Mouse (Mus musculus): Measurements from ENCODE around the gene Mrpl23. TPM values are rescaled to one million over a fixed set of nuclear protein-coding genes. Genes with fewer than 3 reads are reported as not detected.

Mrpl23 gene
- polyA plus RNA-seq, 1 experiment from 2014 or later = 14.2 TPM

- Histone ChIP-seq H3K4me3 (ENCODE audit: low read length) (no peak overlapping the region), H3K4me1 (ENCODE audit: control insufficient read depth, insufficient read depth, low read length) (peaks cover 23% of the 10 kb centered on the region), H3K9me3 (replicated peaks; ENCODE audit: control insufficient read depth, low read length) (no peaks in the 10 kb centered on the region), H3K4me2 (ENCODE audit: low read depth, low read length) (no peak overlapping the region), H3K36me3 (ENCODE audit: control insufficient read depth, insufficient read depth) (no peaks in the 10 kb centered on the region), H3K27ac (ENCODE audit: low read length) (peak overlapping the region; percentile 77), H3K27me3 (ENCODE audit: control insufficient read depth, insufficient read depth, low read length) (no peaks in the 10 kb centered on the region), H3K9ac (ENCODE audit: low read length) (peak overlapping the region; percentile 50)
- 35% methylated on average over 12 of the region's 12 CpGs for WGBS
- no peak for ATAC-seq (replicated peaks; ENCODE audit: extremely low read depth, insufficient read depth, low FRiP score)
Observed at GRCm38 (mm10) chr7:142510021-142510777, 22.3 kb upstream of the Mrpl23 start.

GRCm38 (mm10) chr7:142514048-142514447 lies 18.4 kb upstream of the Mrpl23 start:
- H3K36me3 ChIP-seq (ENCODE audit: control insufficient read depth, insufficient read depth) = no peaks in the 10 kb centered on the region
- 77% methylated on average over 4 of the region's 4 CpGs for WGBS
- no peaks in the 10 kb centered on the region for H3K27me3 ChIP-seq (ENCODE audit: control insufficient read depth, insufficient read depth, low read length)
- H3K9ac ChIP-seq (ENCODE audit: low read length) = no peak overlapping the region
- peaks cover 28% of the 10 kb centered on the region for H3K4me1 ChIP-seq (ENCODE audit: control insufficient read depth, insufficient read depth, low read length)
- H3K9me3 ChIP-seq (replicated peaks; ENCODE audit: control insufficient read depth, low read length) = no peaks in the 10 kb centered on the region
- H3K27ac ChIP-seq (ENCODE audit: low read length) = no peak overlapping the region
- H3K4me3 ChIP-seq (ENCODE audit: low read length) = no peak overlapping the region
- H3K4me2 ChIP-seq (ENCODE audit: low read depth, low read length) = no peak overlapping the region
- no peak for ATAC-seq (replicated peaks; ENCODE audit: extremely low read depth, insufficient read depth, low FRiP score)

DNA sequence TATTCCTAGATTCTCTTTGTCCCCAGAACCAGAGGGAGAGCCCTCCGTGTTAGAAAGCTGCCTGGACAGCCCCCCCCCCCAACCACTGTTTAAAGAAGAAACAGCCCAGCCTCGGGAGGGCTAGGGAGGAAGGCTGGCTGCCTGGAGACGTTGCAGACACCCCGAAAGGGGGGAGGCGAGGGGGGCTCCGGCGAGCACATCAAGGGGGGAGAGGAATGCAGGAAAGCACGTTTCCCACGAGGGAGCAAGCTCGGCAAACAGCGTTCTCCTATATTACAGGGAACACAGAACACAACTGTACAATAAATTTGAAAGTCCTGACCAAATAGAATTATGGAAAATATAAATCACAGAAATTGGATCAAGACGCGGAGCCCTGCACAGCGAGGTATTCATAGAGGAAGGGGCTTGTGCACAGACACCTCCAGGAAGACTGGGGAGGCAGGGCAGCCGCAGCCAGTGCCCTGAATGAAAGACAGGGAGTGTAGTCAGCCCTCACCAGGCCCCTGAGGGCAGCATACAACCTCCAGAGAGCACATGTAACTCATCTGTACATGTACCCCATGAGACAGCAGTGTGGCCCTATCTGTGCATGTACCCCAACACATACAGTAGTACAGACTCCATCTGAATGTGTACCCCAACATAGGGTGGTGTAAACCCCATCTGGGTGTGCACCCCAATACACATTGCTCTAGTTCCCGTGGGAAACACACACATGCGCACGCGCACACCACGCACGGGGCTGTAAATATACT lies 16.1 kb upstream of the Mrpl23 start:
- H3K4me1 ChIP-seq (ENCODE audit: control insufficient read depth, insufficient read depth, low read length) = peaks cover 18% of the 10 kb centered on the region
- H3K4me3 ChIP-seq (ENCODE audit: low read length) = no peak overlapping the region
- WGBS = 39% methylated on average over 21 of the region's 21 CpGs
- peak; percentile 85 for ATAC-seq (replicated peaks; ENCODE audit: extremely low read depth, insufficient read depth, low FRiP score)
- no peaks in the 10 kb centered on the region for H3K36me3 ChIP-seq (ENCODE audit: control insufficient read depth, insufficient read depth)
- H3K9me3 ChIP-seq (replicated peaks; ENCODE audit: control insufficient read depth, low read length) = no peaks in the 10 kb centered on the region
- peak overlapping the region; percentile 26; the same call in 1 of the 2 replicates for H3K4me2 ChIP-seq (ENCODE audit: low read depth, low read length)
- H3K27me3 ChIP-seq (ENCODE audit: control insufficient read depth, insufficient read depth, low read length) = no peaks in the 10 kb centered on the region
- H3K27ac ChIP-seq (ENCODE audit: low read length) = peak overlapping the region; percentile 79
- peak overlapping the region; percentile 56 for H3K9ac ChIP-seq (ENCODE audit: low read length)

DNA sequence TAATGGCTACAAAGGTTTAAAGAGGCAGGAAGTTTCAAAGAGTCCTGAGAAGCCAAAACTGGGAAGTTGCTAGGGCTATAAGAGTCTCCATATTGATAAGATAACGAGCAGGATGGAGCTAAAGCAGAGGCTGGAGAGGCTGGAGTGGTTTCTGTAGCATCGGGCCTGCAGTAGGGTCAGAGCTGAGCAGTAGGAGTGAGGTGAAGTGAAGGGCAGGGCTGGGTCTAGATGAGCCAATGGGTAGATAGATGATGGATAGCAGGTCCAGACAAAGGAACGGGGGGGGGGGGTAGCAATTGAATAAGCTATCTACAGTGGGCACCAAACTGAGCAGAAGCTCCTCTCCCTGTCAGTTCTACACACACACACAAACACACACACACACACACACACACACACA lies 15.0 kb upstream of the Mrpl23 start:
- WGBS = 14% methylated on average over 3 of the region's 3 CpGs
- Histone ChIP-seq H3K4me3 (ENCODE audit: low read length) (no peak overlapping the region), H3K4me1 (ENCODE audit: control insufficient read depth, insufficient read depth, low read length) (peaks cover 20% of the 10 kb centered on the region), H3K27ac (ENCODE audit: low read length) (no peak overlapping the region), H3K36me3 (ENCODE audit: control insufficient read depth, insufficient read depth) (no peaks in the 10 kb centered on the region), H3K9ac (ENCODE audit: low read length) (no peak overlapping the region), H3K9me3 (replicated peaks; ENCODE audit: control insufficient read depth, low read length) (no peaks in the 10 kb centered on the region), H3K4me2 (ENCODE audit: low read depth, low read length) (no peak overlapping the region), H3K27me3 (ENCODE audit: control insufficient read depth, insufficient read depth, low read length) (no peaks in the 10 kb centered on the region)
- ATAC-seq (replicated peaks; ENCODE audit: extremely low read depth, insufficient read depth, low FRiP score) = no peak

- Histone ChIP-seq H3K27me3 (ENCODE audit: control insufficient read depth, insufficient read depth, low read length) (no peaks in the 10 kb centered on the region), H3K27ac (ENCODE audit: low read length) (no peak overlapping the region), H3K4me2 (ENCODE audit: low read depth, low read length) (no peak overlapping the region), H3K9ac (ENCODE audit: low read length) (no peak overlapping the region), H3K36me3 (ENCODE audit: control insufficient read depth, insufficient read depth) (no peaks in the 10 kb centered on the region), H3K4me3 (ENCODE audit: low read length) (no peak overlapping the region), H3K9me3 (replicated peaks; ENCODE audit: control insufficient read depth, low read length) (no peaks in the 10 kb centered on the region), H3K4me1 (ENCODE audit: control insufficient read depth, insufficient read depth, low read length) (peaks cover 37% of the 10 kb centered on the region)
- no peak for ATAC-seq (replicated peaks; ENCODE audit: extremely low read depth, insufficient read depth, low FRiP score)
- 82% methylated on average over 4 of the region's 4 CpGs for WGBS
Observed at GRCm38 (mm10) chr7:142520331-142520730, 12.2 kb upstream of the Mrpl23 start.

GRCm38 (mm10) chr7:142522352-142522751 lies 10.1 kb upstream of the Mrpl23 start:
- no peak overlapping the region for H3K4me2 ChIP-seq (ENCODE audit: low read depth, low read length)
- H3K4me3 ChIP-seq (ENCODE audit: low read length) = no peak overlapping the region
- no peaks in the 10 kb centered on the region for H3K9me3 ChIP-seq (replicated peaks; ENCODE audit: control insufficient read depth, low read length)
- H3K27ac ChIP-seq (ENCODE audit: low read length) = peak overlapping the region; percentile 91
- no peaks in the 10 kb centered on the region for H3K36me3 ChIP-seq (ENCODE audit: control insufficient read depth, insufficient read depth)
- H3K9ac ChIP-seq (ENCODE audit: low read length) = no peak overlapping the region
- H3K27me3 ChIP-seq (ENCODE audit: control insufficient read depth, insufficient read depth, low read length) = no peaks in the 10 kb centered on the region
- 0 out of 2 replicates have a peak, but pooled peaks have one; percentile 29 for ATAC-seq (replicated peaks; ENCODE audit: extremely low read depth, insufficient read depth, low FRiP score)
- 42% methylated on average over 4 of the region's 4 CpGs for WGBS
- peaks cover 36% of the 10 kb centered on the region for H3K4me1 ChIP-seq (ENCODE audit: control insufficient read depth, insufficient read depth, low read length)

GRCm38 (mm10) chr7:142523200-142523990 lies 9.1 kb upstream of the Mrpl23 start:
- Histone ChIP-seq H3K27me3 (ENCODE audit: control insufficient read depth, insufficient read depth, low read length) (no peaks in the 10 kb centered on the region), H3K9ac (ENCODE audit: low read length) (peak overlapping the region; percentile 68), H3K4me2 (ENCODE audit: low read depth, low read length) (peak overlapping the region; percentile 43), H3K36me3 (ENCODE audit: control insufficient read depth, insufficient read depth) (no peaks in the 10 kb centered on the region), H3K27ac (ENCODE audit: low read length) (peak overlapping the region; percentile 91), H3K4me3 (ENCODE audit: low read length) (no peak overlapping the region), H3K4me1 (ENCODE audit: control insufficient read depth, insufficient read depth, low read length) (peaks cover 32% of the 10 kb centered on the region), H3K9me3 (replicated peaks; ENCODE audit: control insufficient read depth, low read length) (no peaks in the 10 kb centered on the region)
- no peak for ATAC-seq (replicated peaks; ENCODE audit: extremely low read depth, insufficient read depth, low FRiP score)
- WGBS = 21% methylated on average over 17 of the region's 17 CpGs

GRCm38 (mm10) chr7:142525342-142526178 lies 6.9 kb upstream of the Mrpl23 start:
- Histone ChIP-seq H3K4me2 (ENCODE audit: low read depth, low read length) (no peak overlapping the region), H3K9me3 (replicated peaks; ENCODE audit: control insufficient read depth, low read length) (no peaks in the 10 kb centered on the region), H3K27me3 (ENCODE audit: control insufficient read depth, insufficient read depth, low read length) (no peaks in the 10 kb centered on the region), H3K27ac (ENCODE audit: low read length) (peak overlapping the region; percentile 88), H3K4me3 (ENCODE audit: low read length) (no peak overlapping the region), H3K4me1 (ENCODE audit: control insufficient read depth, insufficient read depth, low read length) (peaks cover 40% of the 10 kb centered on the region), H3K9ac (ENCODE audit: low read length) (peak overlapping the region; percentile 28; the same call in 1 of the 2 replicates), H3K36me3 (ENCODE audit: control insufficient read depth, insufficient read depth) (no peaks in the 10 kb centered on the region)
- peak; percentile 71 for ATAC-seq (replicated peaks; ENCODE audit: extremely low read depth, insufficient read depth, low FRiP score)
- WGBS = 35% methylated on average over 13 of the region's 13 CpGs

Data from heart, embryonic 16.5 days (tissue).